Mouse (Mus musculus) testis, adult 2 months (tissue): ENCODE data around the gene Tenm4.

ENCODE experiments used
- CTCF ChIP-seq: fragments of 200-500 bp; IDR thresholded peaks from 2 replicates; pipeline ENCODE4 v1.5.1; 2012; ENCODE audit warnings: low read depth, mild to moderate bottlenecking, inconsistent platforms, low read length, moderate library complexity; ENCODE audit not compliant: control insufficient read depth, insufficient read depth, insufficient replicate concordance
- POLR2A ChIP-seq: fragments of 200-500 bp; IDR thresholded peaks from 2 replicates; pipeline ENCODE4 v1.6.1; 2012; ENCODE audit warnings: low read depth, mild to moderate bottlenecking, inconsistent platforms, low read length, moderate library complexity; ENCODE audit not compliant: control insufficient read depth

DNA sequence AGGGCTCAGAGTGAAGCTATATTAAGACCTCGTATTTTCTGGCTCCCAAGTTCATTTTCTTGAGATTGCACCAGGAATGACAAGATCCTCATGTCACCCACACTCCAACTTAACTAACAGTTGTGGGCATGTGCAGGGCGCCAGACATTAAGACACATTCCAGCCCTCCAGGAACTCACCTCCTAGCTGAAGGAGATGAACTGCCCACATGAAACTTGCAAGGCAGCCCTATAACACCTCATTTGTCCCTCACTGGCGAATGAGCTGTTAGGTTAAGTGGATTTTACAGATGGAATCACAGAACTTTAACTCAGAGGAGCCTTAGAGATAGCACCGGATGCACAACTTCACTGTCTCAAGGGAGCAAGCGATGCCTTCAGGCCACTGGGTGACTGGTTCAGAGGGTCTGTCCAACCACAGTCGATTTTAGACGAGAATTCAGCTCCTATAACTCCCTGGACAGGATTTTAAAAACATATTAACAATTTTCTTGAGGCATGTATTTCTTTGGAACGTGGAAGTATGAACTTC lies 495.4 kb downstream of the Tenm4 start:
- TF ChIP-seq CTCF (no peak), POLR2A (no peak)
